Mouse (Mus musculus): Measurements from ENCODE around the gene Ap4b1.
"Not testable (repeated sequence)": the region's sequence is repeated elsewhere in the genome, so short reads cannot be mapped to it uniquely, and the experiment has no call there.

Gene Ap4b1

GRCm38 (mm10) chr3:103799507-103799906 is 9.8 kb upstream of the Ap4b1 start:
- in situ Hi-C loops (cut with MboI, MseI) = no loop called here

DNA sequence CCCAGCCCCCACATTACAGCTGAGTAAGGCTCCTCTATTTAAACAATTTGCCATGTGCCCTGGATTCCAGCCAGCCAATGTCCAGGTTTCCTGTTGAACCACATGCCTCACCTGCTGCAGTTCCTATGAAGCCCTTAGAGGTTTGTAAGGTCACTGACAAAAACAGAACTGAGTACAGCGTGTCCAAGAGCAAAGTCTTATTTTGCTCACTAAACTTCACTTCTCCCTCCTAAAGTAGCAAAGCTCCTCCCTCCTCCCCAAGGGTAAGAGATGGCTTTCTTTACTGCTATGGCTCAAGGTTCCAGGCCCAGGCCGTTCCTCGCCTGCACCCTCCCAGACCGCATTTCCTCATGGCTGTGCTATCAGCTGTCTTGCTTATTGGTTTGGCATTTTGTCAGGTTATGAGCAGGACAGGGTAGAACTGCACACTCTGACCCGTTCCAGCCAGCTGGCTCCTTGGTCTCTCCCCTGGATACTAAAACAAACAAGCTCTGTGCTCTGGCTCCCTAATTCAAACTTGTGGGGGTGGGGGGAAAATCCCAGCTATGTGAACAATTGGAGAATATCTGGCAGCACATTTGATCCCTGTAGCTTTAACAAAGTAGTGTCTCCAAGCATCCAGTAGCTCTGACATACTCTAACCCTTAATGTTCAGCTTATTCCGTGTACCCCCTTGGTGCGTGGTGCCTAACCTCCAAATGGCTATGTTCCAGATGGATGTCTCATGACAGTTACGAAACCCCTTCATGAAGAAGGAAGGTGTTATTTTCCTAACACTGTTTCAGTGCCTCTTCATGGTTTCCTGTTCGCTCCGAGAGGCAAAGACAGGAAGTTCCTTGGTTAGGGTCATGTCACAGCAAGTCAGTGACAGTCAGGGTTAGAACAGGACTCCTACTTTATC is 7.4 kb upstream of the Ap4b1 start:
- in situ Hi-C loops (cut with MboI, MseI) = loop anchor here (25.0 kb wide), 1 partner anchor 635 kb away; no protein-coding TSS in a partner anchor

DNA sequence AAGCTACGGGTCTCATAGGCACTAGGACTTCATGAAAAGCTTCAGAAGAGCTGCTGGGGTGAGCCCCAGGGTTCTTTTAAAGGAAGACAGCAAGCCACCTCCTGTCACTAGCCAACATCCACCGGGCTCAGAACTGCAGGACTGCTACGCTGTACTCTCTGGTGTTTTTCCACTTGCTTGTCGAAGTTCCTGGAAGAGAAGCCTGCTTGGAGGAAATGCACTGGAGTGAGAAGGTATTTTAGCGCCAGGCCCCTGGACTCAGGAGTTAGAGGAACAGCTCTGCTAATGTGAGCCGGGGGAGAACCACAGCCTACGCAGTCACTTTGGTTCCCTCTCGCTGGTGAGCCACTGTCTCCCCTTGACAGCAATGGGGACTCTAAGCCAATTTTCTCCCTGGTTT is 6.5 kb upstream of the Ap4b1 start:
- in situ Hi-C loops (cut with MboI, MseI) = loop anchor here (25.0 kb wide), 1 partner anchor 634 kb away; no protein-coding TSS in a partner anchor

GRCm38 (mm10) chr3:103805671-103806070 is 3.6 kb upstream of the Ap4b1 start:
- in situ Hi-C loops (cut with MboI, MseI) = loop anchor here (25.0 kb wide), 1 partner anchor 632 kb away; no protein-coding TSS in a partner anchor

- in situ Hi-C loops (cut with MboI, MseI) = loop anchor here (25.0 kb wide), 1 partner anchor 628 kb away; no protein-coding TSS in a partner anchor
These were observed 455 bp downstream of the Ap4b1 start for GRCm38 (mm10) chr3:103809799-103810150.

GRCm38 (mm10) chr3:103810967-103811366 is 1.6 kb downstream of the Ap4b1 start:
- in situ Hi-C loops (cut with MboI, MseI) = loop anchor here (25.0 kb wide), 1 partner anchor 626 kb away; no protein-coding TSS in a partner anchor

DNA sequence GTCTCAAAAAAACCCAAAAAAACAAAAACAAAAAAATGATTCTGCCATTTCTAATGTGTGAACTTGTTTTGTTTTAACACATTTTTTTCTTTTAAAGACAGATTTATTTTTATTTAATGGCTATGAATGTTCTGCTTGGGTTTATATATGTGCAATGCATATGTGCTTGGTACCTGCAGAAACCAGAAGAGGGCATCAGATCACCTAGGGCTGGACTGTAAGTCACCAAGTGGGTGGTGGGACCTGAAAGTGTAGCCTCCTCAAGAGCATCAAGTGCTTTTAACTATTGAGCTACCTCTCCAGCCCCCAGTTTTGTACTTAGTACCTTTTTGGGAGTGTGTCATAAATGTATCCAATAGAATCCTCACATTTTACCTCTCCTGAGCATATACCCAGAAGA is 18.2 kb downstream of the Ap4b1 start:
- in situ Hi-C loops (cut with MboI, MseI) = no loop called here

DNA sequence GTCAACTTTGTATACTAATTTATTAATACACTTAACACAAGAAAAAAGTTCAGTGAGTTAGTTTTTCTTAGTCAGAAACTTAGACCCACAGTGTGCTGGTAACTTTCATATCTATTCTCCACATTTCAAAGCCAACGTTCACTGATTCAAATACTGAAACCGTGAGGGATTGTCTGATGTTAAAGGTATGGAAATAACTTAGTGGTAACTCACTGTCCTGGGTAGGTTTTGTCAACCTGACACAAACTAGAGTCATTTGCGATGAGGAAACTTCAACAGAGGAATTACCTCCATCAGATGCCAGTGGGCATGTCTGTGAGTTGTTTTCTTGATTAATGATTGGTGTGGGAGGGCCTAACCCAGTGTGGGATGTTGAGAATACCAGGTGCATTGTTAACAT is 19.7 kb downstream of the Ap4b1 start:
- in situ Hi-C loops (cut with MboI, MseI) = no loop called here

- in situ Hi-C loops (cut with MboI, MseI) = not testable (repeated sequence)
These were observed 21.4 kb downstream of the Ap4b1 start for GRCm38 (mm10) chr3:103830681-103831080.

GRCm38 (mm10) chr3:103831146-103831545 is 21.8 kb downstream of the Ap4b1 start:
- in situ Hi-C loops (cut with MboI, MseI) = no loop called here

DNA sequence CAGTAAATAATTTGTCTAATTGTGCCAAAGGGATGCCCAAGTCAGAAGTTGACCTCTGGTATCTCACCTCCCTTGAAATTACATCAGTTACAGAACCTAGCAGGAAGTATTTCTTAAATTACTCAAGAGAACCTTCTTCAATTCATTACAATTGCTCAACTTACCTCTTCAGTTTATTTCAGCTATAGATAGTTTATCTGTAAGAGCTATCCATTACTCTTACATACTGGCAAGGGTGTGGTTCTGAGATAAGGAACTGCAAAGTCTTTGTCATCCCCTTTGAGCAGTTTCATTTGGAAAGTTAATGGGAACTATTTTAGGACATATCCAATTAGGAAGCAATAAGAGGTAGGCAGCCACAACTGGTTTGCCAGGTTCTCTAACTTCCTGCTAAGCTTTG is 23.1 kb downstream of the Ap4b1 start, which contains the start of gene Bcl2l15:
Gene Bcl2l15, plus strand, starts transcription at position 176 of the 400 bp plus-strand sequence.
- in situ Hi-C loops (cut with MboI, MseI) = no loop called here

GRCm38 (mm10) chr3:103834001-103834400 is 24.7 kb downstream of the Ap4b1 start:
- in situ Hi-C loops (cut with MboI, MseI) = no loop called here

DNA sequence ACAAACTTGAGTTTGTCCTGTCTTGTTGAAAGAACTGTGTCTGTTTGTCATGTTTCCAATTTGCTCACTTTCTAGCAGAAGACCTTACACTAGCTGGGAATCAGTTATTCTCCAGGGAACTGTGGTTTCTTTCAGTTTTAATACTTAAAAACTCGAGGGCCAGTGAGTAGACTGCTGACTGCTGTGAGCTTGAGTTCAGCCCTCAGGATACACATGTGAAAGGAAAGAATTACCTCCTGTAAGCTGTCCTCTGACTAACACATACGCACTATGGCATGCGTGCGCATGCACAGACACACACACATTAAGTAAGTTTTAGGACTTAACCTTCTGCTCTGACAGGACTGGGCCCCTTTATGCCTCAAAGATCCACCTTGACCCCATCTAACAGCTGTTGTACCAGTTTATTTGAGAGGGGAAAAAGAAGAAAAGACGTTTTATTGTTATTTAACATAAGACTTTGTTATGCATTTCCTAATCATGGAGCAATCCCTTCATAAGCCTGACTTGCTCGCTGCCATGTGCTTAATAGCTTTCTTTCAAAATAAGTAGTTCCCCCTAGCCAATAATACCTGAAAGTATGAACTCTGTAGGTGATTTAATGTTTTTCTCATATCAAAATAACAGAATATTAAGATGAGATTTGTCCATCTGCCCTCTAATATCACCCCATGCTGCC is 26.1 kb downstream of the Ap4b1 start:
- in situ Hi-C loops (cut with MboI, MseI) = no loop called here

- in situ Hi-C loops (cut with MboI, MseI) = no loop called here
These were observed 26.6 kb downstream of the Ap4b1 start for GRCm38 (mm10) chr3:103835951-103836310.

DNA sequence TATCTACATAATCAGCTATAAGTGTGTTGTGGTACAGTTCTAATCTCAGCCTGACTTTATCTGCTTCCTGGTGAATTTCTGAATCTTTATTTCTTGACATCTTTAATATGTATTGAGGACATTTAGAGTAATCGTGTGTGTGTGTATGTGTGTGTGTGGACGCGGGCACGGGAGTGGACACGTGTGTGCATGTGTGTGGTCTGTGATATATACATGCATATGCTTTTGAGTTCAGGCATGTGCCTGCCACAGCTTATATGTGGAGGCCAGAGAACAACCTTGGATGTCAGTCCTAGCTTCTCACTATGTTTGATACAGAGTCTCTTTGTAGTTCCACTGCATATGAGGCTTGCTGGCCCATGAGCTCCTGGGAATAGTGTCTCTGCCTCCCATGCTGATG is 27.1 kb downstream of the Ap4b1 start:
- in situ Hi-C loops (cut with MboI, MseI) = no loop called here

- in situ Hi-C loops (cut with MboI, MseI) = loop anchor here (5.0 kb wide), 1 partner anchor 253 kb away; no protein-coding TSS in a partner anchor
These were observed 30.4 kb downstream of the Ap4b1 start for GRCm38 (mm10) chr3:103839711-103840110.

DNA sequence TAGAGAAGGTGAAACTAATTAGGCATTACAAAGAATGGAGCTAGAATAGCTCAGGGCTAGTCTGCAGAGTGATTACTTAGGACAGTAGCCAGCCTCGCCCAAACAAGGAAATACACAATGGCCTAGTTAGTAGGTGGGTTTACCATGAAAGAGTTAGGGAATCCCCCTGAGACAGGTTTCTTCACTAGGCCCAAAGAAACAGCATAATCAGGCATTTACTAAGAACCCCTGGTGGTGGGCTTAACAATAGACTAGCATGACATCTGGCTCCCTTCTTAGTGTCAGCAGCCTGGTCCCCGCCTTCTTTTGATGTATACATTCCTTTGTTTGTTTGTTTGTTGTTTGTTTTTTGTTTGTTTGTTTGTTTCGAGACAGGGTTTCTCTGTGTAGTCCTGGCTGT is 30.9 kb downstream of the Ap4b1 start:
- in situ Hi-C loops (cut with MboI, MseI) = loop anchor here (5.0 kb wide), 1 partner anchor 252 kb away; no protein-coding TSS in a partner anchor

- in situ Hi-C loops (cut with MboI, MseI) = loop anchor here (5.0 kb wide), 1 partner anchor 251 kb away; no protein-coding TSS in a partner anchor
These were observed 31.6 kb downstream of the Ap4b1 start for GRCm38 (mm10) chr3:103840946-103841345.

DNA sequence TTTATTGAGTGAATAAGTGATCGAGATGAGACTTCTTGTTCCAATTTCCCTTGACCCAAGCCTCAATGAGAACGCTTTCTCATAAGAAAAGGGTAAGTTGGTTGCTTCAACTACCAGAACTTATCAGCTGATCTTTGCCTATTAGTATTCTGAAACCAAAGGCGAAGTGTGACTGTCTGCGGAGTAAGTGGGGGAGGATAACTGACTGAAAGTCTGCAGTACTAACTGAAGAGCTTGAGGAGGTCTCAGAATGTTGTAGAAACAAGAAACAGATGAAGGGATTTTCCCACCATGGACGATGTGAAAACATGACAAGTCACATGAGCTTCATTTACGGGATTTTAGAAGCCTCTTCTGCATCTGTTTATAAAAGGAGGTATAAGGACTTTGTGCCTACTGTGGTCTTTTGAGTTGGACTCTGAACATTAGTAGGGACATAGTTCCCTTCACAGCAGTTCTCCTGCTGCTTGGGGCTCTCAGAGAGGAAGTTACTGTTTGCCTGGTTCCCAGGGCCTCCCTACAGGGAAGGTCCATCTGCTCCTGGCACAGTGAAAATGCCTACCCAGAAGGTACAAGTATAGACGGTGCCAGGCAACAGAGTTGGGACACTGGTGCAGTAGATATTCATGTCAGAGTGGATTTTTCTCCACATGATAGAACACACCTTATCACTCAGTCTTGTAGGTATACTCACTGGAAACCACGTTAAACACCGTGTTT is 41.5 kb downstream of the Ap4b1 start:
- in situ Hi-C loops (cut with MboI, MseI) = loop anchor here (5.0 kb wide), 1 partner anchor 41 kb away; no protein-coding TSS in a partner anchor

- in situ Hi-C loops (cut with MboI, MseI) = loop anchor here (5.0 kb wide), 1 partner anchor 41 kb away; no protein-coding TSS in a partner anchor
These were observed 42.2 kb downstream of the Ap4b1 start for GRCm38 (mm10) chr3:103851481-103851880.

- in situ Hi-C loops (cut with MboI, MseI) = loop anchor here (5.0 kb wide), 1 partner anchor 40 kb away; no protein-coding TSS in a partner anchor
These were observed 42.6 kb downstream of the Ap4b1 start for GRCm38 (mm10) chr3:103851882-103852281.

Data from T-helper 1 cell (primary cell).